14 mouse cellular contexts compared by ENCODE assay signal in the genomic region with DNA sequence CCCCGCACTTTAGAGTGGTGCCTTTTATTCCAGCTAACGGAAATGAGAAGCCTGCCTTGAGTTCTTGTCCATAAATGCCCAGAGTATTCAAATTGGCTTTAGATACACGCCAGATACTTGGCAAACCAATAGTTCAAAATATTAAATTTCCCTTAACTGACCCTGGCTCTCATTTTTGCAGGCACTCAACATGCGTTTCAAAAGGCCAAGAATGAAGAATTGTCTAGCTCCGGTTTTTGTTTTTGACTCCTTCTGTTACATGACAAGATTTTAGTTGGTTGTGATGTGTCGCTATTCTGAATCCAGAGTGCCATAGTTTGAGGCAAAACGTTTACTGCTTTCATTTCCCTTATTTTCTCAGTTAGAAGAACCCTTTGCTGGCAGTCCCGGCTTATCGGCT.
"Had no signal": no experiment of that assay in that cellular context is flagged by ENCODE, and none has a peak within 500 bp of the region (broad histone marks: within the 10 kb centered on the region; RNA-seq: fewer than 3 reads in every experiment).

No protein-coding gene starts in this region.

- H3K9ac ChIP-seq: liver, embryonic 13.5 days; liver, postnatal 0 days; lung, embryonic 15.5 days; midbrain, embryonic 12.5 days had no signal

- H3K36me3 ChIP-seq: liver, embryonic 13.5 days; midbrain, embryonic 12.5 days had no signal

- H3K4me1 ChIP-seq: liver, embryonic 13.5 days; lung, embryonic 15.5 days; megakaryocyte, embryonic 14.5 days; midbrain, embryonic 12.5 days had no signal

- H3K4me2 ChIP-seq: liver, embryonic 13.5 days; lung, embryonic 15.5 days; midbrain, embryonic 12.5 days had no signal

- H3K9me3 ChIP-seq: liver, embryonic 13.5 days; lung, embryonic 15.5 days; megakaryocyte, embryonic 14.5 days; midbrain, embryonic 12.5 days had no signal

- H3K4me3 ChIP-seq: left cerebral cortex, adult 2 months; liver, embryonic 13.5 days; lung, embryonic 15.5 days; megakaryocyte, embryonic 14.5 days; midbrain, embryonic 12.5 days had no signal

- ATAC-seq: liver, postnatal 0 days; midbrain, embryonic 16.5 days had no signal

- DNase-seq: kidney, postnatal 10 days; kidney, postnatal 4 days; liver; liver, embryonic 13.5 days; liver, postnatal 0 days; lung, postnatal 14 days; right cerebral cortex, adult 18-20 months had no signal

- H3K27ac ChIP-seq: left cerebral cortex, adult 2 months; liver, embryonic 13.5 days; lung, embryonic 15.5 days; macrophage; midbrain, embryonic 12.5 days; stomach, postnatal 0 days had no signal

- H3K27me3 ChIP-seq: liver, embryonic 13.5 days; lung, embryonic 15.5 days; megakaryocyte, embryonic 14.5 days; midbrain, embryonic 12.5 days had no signal
